Mouse (Mus musculus) ZHBTc4 (cell line): ENCODE measurements around the gene Atp5l.

ENCODE experiments used
- DNase-seq: peaks from one replicate; pipeline ENCODE4 v3.0.0-alpha.2; 2011; ENCODE audit warnings: low read depth, low spot score

Atp5l gene

GRCm38 (mm10) chr9:44897024-44897423, 23.5 kb downstream of the Atp5l start:
- peak; percentile 29 for DNase-seq

- no peak for DNase-seq
These were observed 27.9 kb downstream of the Atp5l start for GRCm38 (mm10) chr9:44892664-44893063.

- DNase-seq = peak; percentile 9
These were observed 29.3 kb downstream of the Atp5l start for GRCm38 (mm10) chr9:44891210-44891609.

- no peak for DNase-seq
These were observed 30.4 kb downstream of the Atp5l start for GRCm38 (mm10) chr9:44890122-44890521.

GRCm38 (mm10) chr9:44888114-44888624, 32.4 kb downstream of the Atp5l start:
- no peak for DNase-seq

GRCm38 (mm10) chr9:44882981-44883569, 37.5 kb downstream of the Atp5l start:
- DNase-seq = no peak

- DNase-seq = peak; percentile 93
These were observed 38.0 kb downstream of the Atp5l start for GRCm38 (mm10) chr9:44882436-44882980.

- DNase-seq = peak; percentile 92
These were observed 38.6 kb downstream of the Atp5l start for GRCm38 (mm10) chr9:44881941-44882435.

- peak; percentile 98 for DNase-seq
These were observed 39.2 kb downstream of the Atp5l start, which contains the start of gene Kmt2a for GRCm38 (mm10) chr9:44881221-44881871. Gene Kmt2a, minus strand, starts transcription at chr9:44881296.

GRCm38 (mm10) chr9:44880309-44881081, 40.0 kb downstream of the Atp5l start:
- DNase-seq = peak; percentile 42

GRCm38 (mm10) chr9:44879694-44880271, 40.8 kb downstream of the Atp5l start:
- DNase-seq = no peak

GRCm38 (mm10) chr9:44878776-44879500, 41.6 kb downstream of the Atp5l start:
- DNase-seq = no peak

GRCm38 (mm10) chr9:44877686-44878085, 42.9 kb downstream of the Atp5l start:
- no peak for DNase-seq

- DNase-seq = no peak
These were observed 45.1 kb downstream of the Atp5l start for GRCm38 (mm10) chr9:44875476-44875875.

GRCm38 (mm10) chr9:44874198-44874597, 46.3 kb downstream of the Atp5l start:
- no peak for DNase-seq

GRCm38 (mm10) chr9:44873665-44874064, 46.9 kb downstream of the Atp5l start:
- DNase-seq = no peak

- DNase-seq = no peak
These were observed 52.0 kb downstream of the Atp5l start for GRCm38 (mm10) chr9:44868336-44869094.

GRCm38 (mm10) chr9:44867664-44868063, 52.9 kb downstream of the Atp5l start:
- DNase-seq = no peak

GRCm38 (mm10) chr9:44866501-44867240, 53.9 kb downstream of the Atp5l start:
- no peak for DNase-seq
